Mouse (Mus musculus) limb, embryonic 13.5 days (tissue): Measurements from ENCODE around the gene Mecr. TPM values are rescaled to one million over a fixed set of nuclear protein-coding genes. Genes with fewer than 3 reads are reported as not detected.

ENCODE experiments used
- ATAC-seq: fragments of 200-750 bp; cut with Nextera tagmentation; 2 replicates; pipeline ENCODE4 v1.8.0; 2017; ENCODE audit warnings: low read depth, moderate number of reproducible peaks, moderate TSS enrichment; ENCODE audit not compliant: low FRiP score
- H3K27ac ChIP-seq: fragments of 300-500 bp; sonication (generic); 2 replicates; pipeline ENCODE4 v1.5.1; 2015; ENCODE audit warnings: inconsistent platforms, mild to moderate bottlenecking, moderate library complexity
- H3K27me3 ChIP-seq: fragments of 300-500 bp; sonication (generic); 2 replicates; pipeline ENCODE4 v1.6.1; 2015; ENCODE audit warnings: mild to moderate bottlenecking, inconsistent platforms
- H3K36me3 ChIP-seq: fragments of 300-500 bp; sonication (generic); 2 replicates; pipeline ENCODE4 v1.6.1; 2015; ENCODE audit warnings: inconsistent platforms, mild to moderate bottlenecking, moderate library complexity
- H3K4me1 ChIP-seq: fragments of 300-500 bp; sonication (generic); 2 replicates; pipeline ENCODE4 v1.6.1; 2015; ENCODE audit warnings: inconsistent platforms
- H3K4me2 ChIP-seq: fragments of 300-500 bp; sonication (generic); replicated peaks from 2 replicates; pipeline ENCODE4 v1.6.1; 2015; ENCODE audit warnings: inconsistent platforms, mild to moderate bottlenecking, moderate library complexity
- H3K4me3 ChIP-seq: fragments of 300-500 bp; sonication (generic); 2 replicates; pipeline ENCODE4 v1.5.1; 2015; ENCODE audit warnings: moderate library complexity, mild to moderate bottlenecking, inconsistent platforms
- H3K9ac ChIP-seq: fragments of 300-500 bp; sonication (generic); 2 replicates; pipeline ENCODE4 v1.6.1; 2015; ENCODE audit warnings: mild to moderate bottlenecking, inconsistent platforms
- H3K9me3 ChIP-seq: fragments of 300-500 bp; sonication (generic); 2 replicates; pipeline ENCODE4 v1.6.1; 2016; ENCODE audit warnings: inconsistent platforms
- WGBS: fragments of 180-500 bp; shearing (Covaris S2); methylation state at CpG from one replicate; pipeline ENCODE4 v1.1.7; 2015; 5-methylcytosine and 5-hydroxymethylcytosine counted together
- polyA plus RNA-seq: library from polyadenylated mRNA; unstranded; fragments of >200 nt; fragmentation: Nextera tagmentation; extraction: Ambion mirVana; gene quantifications from 2 replicates; pipeline ENCODE4 v1.2.1, GENCODE M21; 2015

Gene Mecr
- polyA plus RNA-seq, 1 experiment from 2014 or later: 40.5 TPM

DNA sequence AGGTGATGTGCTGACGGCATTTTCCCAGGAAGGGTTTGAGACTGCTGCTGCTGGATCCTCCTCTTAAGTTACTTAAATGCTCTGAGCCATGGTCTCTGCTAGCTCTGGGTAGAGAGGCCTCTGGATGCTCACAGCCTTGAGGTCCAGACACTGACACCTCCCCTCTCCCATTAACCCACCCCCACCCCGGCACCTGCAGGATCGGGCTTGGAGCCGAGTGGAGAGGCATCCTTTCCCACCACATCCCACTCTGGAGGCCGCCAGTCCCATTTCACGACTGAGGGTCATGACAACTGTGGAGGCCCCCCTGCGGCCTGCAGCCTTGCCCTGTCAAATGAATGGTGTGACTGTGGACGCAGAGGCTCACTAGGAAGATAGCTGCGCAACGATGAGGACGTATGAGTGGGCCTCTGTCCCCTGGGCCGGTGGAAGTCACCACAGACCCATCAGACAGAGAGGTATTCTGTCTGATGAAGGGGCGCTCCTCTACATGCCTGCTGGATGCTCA is 72.6 kb downstream of the Mecr start:
- H3K36me3 ChIP-seq: no peaks in the 10 kb centered on the region
- peak overlapping the region; percentile 63 for H3K4me2 ChIP-seq
- WGBS: 24% methylated on average over 13 of the region's 13 CpGs
- no peaks in the 10 kb centered on the region for H3K9me3 ChIP-seq
- H3K27me3 ChIP-seq: peaks cover 36% of the 10 kb centered on the region
- peak overlapping the region; percentile 33 for H3K4me3 ChIP-seq
- H3K9ac ChIP-seq: peak overlapping the region; percentile 43; the same call in 1 of the 2 replicates
- no peak for ATAC-seq
- H3K4me1 ChIP-seq: peaks cover 77% of the 10 kb centered on the region
- peak overlapping the region; percentile 10; the same call in 1 of the 2 replicates for H3K27ac ChIP-seq

DNA sequence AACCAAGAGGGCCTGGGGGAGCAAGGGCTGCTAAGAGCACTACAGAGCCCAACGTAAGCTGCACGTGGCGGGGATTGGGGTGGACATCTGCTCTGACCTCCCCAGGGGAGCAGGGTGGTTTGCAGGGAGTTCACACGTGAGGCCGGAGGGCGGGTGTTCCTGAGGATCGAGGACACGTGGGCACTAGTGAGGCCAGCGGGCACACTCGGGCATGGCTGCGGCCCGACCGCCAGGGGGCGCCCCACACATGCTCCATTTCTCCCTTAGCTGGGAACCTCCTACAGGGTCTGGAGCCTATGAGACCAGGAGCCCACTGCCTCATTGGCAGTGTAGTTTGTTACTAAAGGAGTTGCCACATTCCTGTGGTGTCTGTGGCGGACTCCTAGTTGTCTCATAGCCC is 73.2 kb downstream of the Mecr start:
- WGBS: 9% methylated on average over 15 of the region's 15 CpGs
- H3K9me3 ChIP-seq: no peaks in the 10 kb centered on the region
- no peak for ATAC-seq
- H3K36me3 ChIP-seq: no peaks in the 10 kb centered on the region
- no peak overlapping the region for H3K4me3 ChIP-seq
- H3K4me2 ChIP-seq: peak overlapping the region; percentile 63; the same call in 1 of the 2 replicates
- no peak overlapping the region for H3K27ac ChIP-seq
- H3K9ac ChIP-seq: no peak overlapping the region
- peaks cover 75% of the 10 kb centered on the region for H3K4me1 ChIP-seq
- H3K27me3 ChIP-seq: peaks cover 36% of the 10 kb centered on the region

DNA sequence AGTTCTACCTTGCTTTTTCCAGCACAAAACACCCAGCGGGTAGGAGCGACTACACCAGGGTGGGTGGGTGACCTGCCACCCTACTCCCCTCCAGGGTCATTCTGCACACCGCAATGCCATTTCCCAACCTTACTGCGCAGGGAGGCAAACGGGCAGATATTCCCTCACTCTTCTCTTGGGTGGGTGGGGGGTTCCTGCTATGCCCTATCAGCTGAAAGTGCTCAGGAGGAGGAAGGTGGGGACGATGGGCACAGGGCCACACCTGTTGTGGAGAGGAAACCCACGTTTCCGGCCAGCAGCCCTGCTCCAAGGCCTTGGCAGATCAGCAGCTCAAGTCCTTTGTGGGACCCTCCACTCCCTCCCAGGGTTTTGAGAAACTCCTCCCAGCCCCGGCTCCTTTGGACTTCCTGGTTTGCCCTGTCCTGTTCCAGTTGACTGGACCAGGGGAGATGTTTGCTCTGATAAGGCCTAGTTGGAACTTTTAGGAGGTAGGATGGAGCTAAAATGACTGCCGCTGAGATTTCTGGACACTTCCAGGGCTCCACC is 73.8 kb downstream of the Mecr start:
- Histone ChIP-seq H3K36me3 (no peaks in the 10 kb centered on the region), H3K4me3 (no peak overlapping the region), H3K4me2 (no peak overlapping the region), H3K9me3 (no peaks in the 10 kb centered on the region), H3K9ac (no peak overlapping the region), H3K27ac (no peak overlapping the region), H3K4me1 (peaks cover 78% of the 10 kb centered on the region), H3K27me3 (peaks cover 39% of the 10 kb centered on the region)
- ATAC-seq: no peak
- 81% methylated on average over 10 of the region's 10 CpGs for WGBS

Other genes with a start within 250 kb of the Mecr start
- gene Ptpru, start 5.2 kb upstream of the Mecr start, polyA plus RNA-seq: 14.6 and 20.0 TPM in 2 replicates
- gene Srsf4, start 30.1 kb downstream of the Mecr start, polyA plus RNA-seq: 123 and 129 TPM in 2 replicates
- gene Tmem200b, start 78.3 kb downstream of the Mecr start, polyA plus RNA-seq: 2.5 and 2.6 TPM in 2 replicates
- 0.08 TPM in 1 of 2 replicates, not detected in the other for gene Gm10300, start 231.2 kb downstream of the Mecr start, polyA plus RNA-seq
- 70.4 and 78.8 TPM in 2 replicates for gene Epb41, start 231.9 kb downstream of the Mecr start, polyA plus RNA-seq